Mouse (Mus musculus) olfactory bulb, adult 2 months (tissue): Measurements from ENCODE around the gene Natd1. TPM values are rescaled to one million over a fixed set of nuclear protein-coding genes. Genes with fewer than 3 reads are reported as not detected.
"Not testable (repeated sequence)": the region's sequence is repeated elsewhere in the genome, so short reads cannot be mapped to it uniquely, and the experiment has no call there.

ENCODE experiments used
- H3K27ac ChIP-seq: fragments of 200-500 bp; 2 replicates; pipeline ENCODE4 v1.5.1; 2012; ENCODE audit warnings: low read depth, low read length; ENCODE audit not compliant: insufficient read depth
- H3K4me1 ChIP-seq: fragments of 200-500 bp; 2 replicates; pipeline ENCODE4 v1.6.1; 2012; ENCODE audit warnings: low read length; ENCODE audit not compliant: control insufficient read depth, insufficient read depth
- H3K4me3 ChIP-seq: fragments of 200-500 bp; 2 replicates; pipeline ENCODE4 v1.5.1; 2012; ENCODE audit warnings: mild to moderate bottlenecking, low read depth, low read length, moderate library complexity; ENCODE audit not compliant: insufficient read depth
- CTCF ChIP-seq: fragments of 200-500 bp; IDR thresholded peaks from 2 replicates; pipeline ENCODE4 v1.5.1; 2012; ENCODE audit warnings: low read depth, mild to moderate bottlenecking, low read length, moderate library complexity; ENCODE audit not compliant: insufficient read depth
- POLR2A ChIP-seq: fragments of 200-500 bp; IDR thresholded peaks from 2 replicates; pipeline ENCODE4 v1.6.1; 2012; ENCODE audit warnings: mild to moderate bottlenecking, low read depth, low read length, moderate library complexity; ENCODE audit not compliant: insufficient read depth
- WGBS: fragments of 180-500 bp; shearing (Covaris S2); methylation state at CpG from one replicate; pipeline ENCODE4 v1.1.7; 2018; 5-methylcytosine and 5-hydroxymethylcytosine counted together
- polyA plus RNA-seq: library from polyadenylated mRNA; stranded (reverse); fragments of >200 nt; gene quantifications from 2 replicates; pipeline ENCODE4 v1.2.4, GENCODE M21; 2012; ENCODE audit warnings: low replicate concordance; ENCODE audit not compliant: missing spikeins, insufficient read depth, insufficient read length

The Natd1 gene
- polyA plus RNA-seq, 1 experiment, result not detected

GRCm38 (mm10) chr11:60905407-60906120 lies 9.0 kb downstream of the Natd1 start:
- Histone ChIP-seq H3K4me1 (peaks cover 7% of the 10 kb centered on the region; the same call in 1 of the 2 replicates), H3K4me3 (no peak overlapping the region), H3K27ac (no peak overlapping the region)
- WGBS, result 78% methylated on average over 10 of the region's 10 CpGs
- TF ChIP-seq POLR2A (no peak), CTCF (no peak)

- 75% methylated on average over 6 of the region's 6 CpGs for WGBS
- TF ChIP-seq POLR2A (no peak), CTCF (no peak)
- Histone ChIP-seq H3K4me1 (no peaks in the 10 kb centered on the region), H3K27ac (no peak overlapping the region), H3K4me3 (no peak overlapping the region)
Measured at GRCm38 (mm10) chr11:60903661-60904061, 10.9 kb downstream of the Natd1 start.

- 77% methylated on average over 4 of the region's 4 CpGs for WGBS
- Histone ChIP-seq H3K4me3 (no peak overlapping the region), H3K27ac (no peak overlapping the region), H3K4me1 (no peaks in the 10 kb centered on the region)
- TF ChIP-seq CTCF, result no peak
- TF ChIP-seq POLR2A, result no peak
Measured at GRCm38 (mm10) chr11:60902486-60902885, 12.1 kb downstream of the Natd1 start.

GRCm38 (mm10) chr11:60902001-60902400 lies 12.5 kb downstream of the Natd1 start:
- Histone ChIP-seq H3K4me1 (no peaks in the 10 kb centered on the region), H3K4me3 (no peak overlapping the region), H3K27ac (no peak overlapping the region)
- 77% methylated on average over 7 of the region's 7 CpGs for WGBS
- TF ChIP-seq CTCF (no peak), POLR2A (no peak)

- H3K4me3 ChIP-seq, result no peak overlapping the region
- 18% methylated on average over 4 of the region's 4 CpGs for WGBS
- TF ChIP-seq CTCF (no peak), POLR2A (no peak)
Measured at GRCm38 (mm10) chr11:60895915-60896314, 18.6 kb downstream of the Natd1 start.

GRCm38 (mm10) chr11:60890744-60891143 lies 23.8 kb downstream of the Natd1 start:
- no peak overlapping the region for H3K27ac ChIP-seq
- no peaks in the 10 kb centered on the region for H3K4me1 ChIP-seq
- WGBS, result 66% methylated on average over 3 of the region's 3 CpGs
- TF ChIP-seq POLR2A, result no peak
- no peak overlapping the region for H3K4me3 ChIP-seq

More at GRCm38 (mm10) chr11:60895915-60896314, 18.6 kb downstream of the Natd1 start:
- no peak overlapping the region for H3K27ac ChIP-seq
- H3K4me1 ChIP-seq, result no peaks in the 10 kb centered on the region

GRCm38 (mm10) chr11:60890286-60890685 lies 24.3 kb downstream of the Natd1 start:
- H3K27ac ChIP-seq, result no peak overlapping the region
- no peak overlapping the region for H3K4me3 ChIP-seq
- H3K4me1 ChIP-seq, result no peaks in the 10 kb centered on the region
- TF ChIP-seq POLR2A, result no peak
- no peak for TF ChIP-seq CTCF
- 76% methylated on average over 6 of the region's 6 CpGs for whole genome bisulfite sequencing

- TF ChIP-seq POLR2A, result no peak
- TF ChIP-seq CTCF, result no peak
- no peak overlapping the region for H3K27ac ChIP-seq
- H3K4me3 ChIP-seq, result no peak overlapping the region
- H3K4me1 ChIP-seq, result no peaks in the 10 kb centered on the region
- 66% methylated on average over 2 of the region's 2 CpGs for WGBS
Measured at GRCm38 (mm10) chr11:60889861-60890260, 24.7 kb downstream of the Natd1 start.

GRCm38 (mm10) chr11:60886986-60887385 lies 27.6 kb downstream of the Natd1 start:
- H3K4me1 ChIP-seq, H3K4me3 ChIP-seq, H3K27ac ChIP-seq: not testable (repeated sequence)
- 92% methylated on average over 3 of the region's 3 CpGs for WGBS

GRCm38 (mm10) chr11:60882386-60882785 lies 32.2 kb downstream of the Natd1 start:
- WGBS, result 79% methylated on average over 3 of the region's 3 CpGs
- Histone ChIP-seq H3K4me3 (no peak overlapping the region), H3K4me1 (no peaks in the 10 kb centered on the region), H3K27ac (no peak overlapping the region)
- TF ChIP-seq CTCF (no peak), POLR2A (no peak)
